Mouse (Mus musculus) cerebellum, adult 9-10 months (tissue): ENCODE measurements around the gene Slc2a8.

Experiments
- DNase-seq: peaks from one replicate; pipeline ENCODE4 v3.0.0; 2022

Gene Slc2a8

GRCm38 (mm10) chr2:32928235-32928946 lies 53.5 kb downstream of the Slc2a8 start:
- peak; percentile 84 for DNase-seq

DNA sequence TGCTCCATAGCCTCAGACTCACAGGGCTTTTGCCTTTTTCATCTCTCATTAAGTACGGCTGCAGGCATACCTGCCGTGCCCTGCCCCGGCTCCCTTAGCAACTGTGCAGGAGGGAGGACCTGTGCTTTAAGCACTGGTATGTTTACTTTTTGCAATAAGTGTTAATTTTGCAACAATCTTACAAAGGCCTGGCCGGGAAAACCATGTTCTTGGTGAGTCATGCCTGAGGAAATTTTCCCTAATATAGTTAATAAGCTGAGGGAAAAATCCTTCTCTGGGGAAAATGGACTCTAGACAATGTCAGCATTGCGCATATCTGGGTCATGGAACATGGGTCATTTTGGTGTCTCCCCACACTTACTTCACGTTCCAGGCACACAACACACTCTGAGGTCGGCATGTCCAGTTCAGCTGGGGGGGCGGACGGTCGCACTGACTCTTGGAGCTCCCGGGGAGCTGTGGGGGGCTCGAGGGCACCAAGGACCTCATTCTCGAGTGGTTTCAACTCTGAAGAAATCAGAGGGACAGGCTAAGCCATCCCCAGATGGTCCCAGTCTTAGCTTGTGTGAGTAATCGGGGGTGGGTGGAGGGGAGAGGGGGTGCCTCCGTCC lies 54.2 kb downstream of the Slc2a8 start:
- no peak for DNase-seq

DNA sequence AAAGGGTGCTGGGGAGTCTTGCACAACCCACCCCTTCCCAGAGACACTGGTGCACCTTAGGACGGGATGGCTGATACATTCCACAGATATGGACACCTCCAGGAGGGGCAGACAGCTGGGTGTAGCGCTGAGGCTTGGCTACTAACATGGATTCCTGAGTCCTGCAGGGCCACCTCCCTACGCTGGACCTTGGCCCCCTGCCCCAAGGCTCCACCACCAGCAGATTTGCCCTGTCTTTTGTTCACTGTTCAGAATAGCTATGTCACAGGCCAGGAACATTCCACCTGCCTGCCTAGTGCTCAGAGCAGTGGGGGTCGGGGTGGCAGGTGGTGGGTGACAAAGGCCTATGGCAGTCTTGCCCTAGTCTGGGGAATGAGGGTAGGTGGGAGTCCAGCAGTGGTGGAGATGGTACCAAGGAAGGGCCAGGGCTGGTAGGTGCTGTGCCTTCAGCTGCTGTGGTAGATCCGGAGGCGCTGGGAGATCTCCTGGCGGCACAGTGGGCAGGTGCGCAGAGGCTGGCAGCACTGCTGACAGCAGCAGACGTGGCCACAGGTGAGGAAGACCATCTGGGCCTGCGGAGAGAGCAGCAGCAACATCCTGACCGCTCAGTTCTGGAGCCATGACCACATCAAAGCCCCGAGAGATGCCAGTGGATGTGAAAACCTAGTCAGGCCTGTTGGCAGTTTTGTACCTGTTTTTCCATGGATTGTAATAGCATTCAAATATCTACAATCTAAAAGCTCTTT lies 55.4 kb downstream of the Slc2a8 start:
- DNase-seq = peak; percentile 44

GRCm38 (mm10) chr2:32924306-32924844 lies 57.5 kb downstream of the Slc2a8 start:
- no peak for DNase-seq

GRCm38 (mm10) chr2:32923551-32924250 lies 58.2 kb downstream of the Slc2a8 start:
- DNase-seq = no peak
